Mouse (Mus musculus): ENCODE measurements around the gene Mief2.

GRCm38 (mm10) chr11:60704023-60704880 is 23.9 kb upstream of the Mief2 start:
- TF ChIP-seq POLR2A (IDR thresholded peaks at IDR 0.05; ENCODE audit: insufficient read depth, low read depth, low read length), result no peak
- no peak for TF ChIP-seq CTCF (IDR thresholded peaks at IDR 0.05; ENCODE audit: insufficient read depth, low read depth, low read length)

All from olfactory bulb, adult 2 months (tissue).